Mouse (Mus musculus) heart, embryonic 14.5 days (tissue): Measurements from ENCODE around the gene Slc25a47. TPM values are rescaled to one million over a fixed set of nuclear protein-coding genes. Genes with fewer than 3 reads are reported as not detected.

Source experiments
- ATAC-seq: fragments of 200-750 bp; cut with Nextera tagmentation; 2 replicates; pipeline ENCODE4 v1.8.0; 2017; ENCODE audit warnings: low read depth, moderate TSS enrichment; ENCODE audit not compliant: insufficient number of reproducible peaks, insufficient read depth, low FRiP score
- H3K27ac ChIP-seq, 2 experiments: fragments of 200-500 bp in 1 of 2; fragments of 300-500 bp in 1 of 2; sonication (generic) in 1 of 2; replicated peaks in 1 of 2; 2 replicates each; pipeline ENCODE4 v1.5.1; 2012 to 2014; ENCODE audit warnings: low read depth in 2 of 2, low read length in 2 of 2, control low read depth in 1 of 2, mild to moderate bottlenecking in 1 of 2, mixed read lengths in 1 of 2; ENCODE audit not compliant: control insufficient read depth in 1 of 2, insufficient read depth in 1 of 2
- H3K27me3 ChIP-seq: fragments of 300-500 bp; sonication (generic); 2 replicates; pipeline ENCODE4 v1.6.1; 2014; ENCODE audit warnings: mild to moderate bottlenecking, low read length, control low read depth; ENCODE audit not compliant: control insufficient read depth, insufficient read depth
- H3K36me3 ChIP-seq: fragments of 300-500 bp; sonication (generic); 2 replicates; pipeline ENCODE4 v1.6.1; 2014; ENCODE audit warnings: mild to moderate bottlenecking, control low read depth, low read length, mixed read lengths; ENCODE audit not compliant: control insufficient read depth, insufficient read depth
- H3K4me1 ChIP-seq, 2 experiments: fragments of 200-500 bp in 1 of 2; fragments of 300-500 bp in 1 of 2; sonication (generic) in 1 of 2; 2 replicates each; pipeline ENCODE4 v1.6.1; 2012 to 2014; ENCODE audit warnings: low read length in 2 of 2, control low read depth in 1 of 2, mixed read lengths in 1 of 2; ENCODE audit not compliant: control insufficient read depth in 2 of 2, insufficient read depth in 2 of 2
- H3K4me2 ChIP-seq: fragments of 300-500 bp; sonication (generic); 2 replicates; pipeline ENCODE4 v1.6.1; 2014; ENCODE audit warnings: mild to moderate bottlenecking, low read length
- H3K4me3 ChIP-seq, 2 experiments: fragments of 200-500 bp in 1 of 2; fragments of 300-500 bp in 1 of 2; sonication (generic) in 1 of 2; 2 replicates each; pipeline ENCODE4 v1.5.1; 2012 to 2014; ENCODE audit warnings: low read length in 2 of 2, mild to moderate bottlenecking in 2 of 2, control low read depth in 1 of 2, low read depth in 1 of 2, moderate library complexity in 1 of 2; ENCODE audit not compliant: control insufficient read depth in 1 of 2, insufficient read depth in 1 of 2
- H3K9ac ChIP-seq: fragments of 300-500 bp; sonication (generic); 2 replicates; pipeline ENCODE4 v1.6.1; 2014; ENCODE audit warnings: mild to moderate bottlenecking, low read length
- H3K9me3 ChIP-seq: fragments of 300-500 bp; sonication (generic); 2 replicates; pipeline ENCODE4 v1.6.1; 2016; ENCODE audit warnings: low read length, control low read depth; ENCODE audit not compliant: control insufficient read depth
- WGBS: fragments of 180-500 bp; shearing (Covaris S2); extraction: QIAGEN DNeasy Blood & Tissue Kit; methylation state at CpG from one replicate; pipeline ENCODE4 v1.1.7; 2014; 5-methylcytosine and 5-hydroxymethylcytosine counted together
- polyA plus RNA-seq: library from polyadenylated mRNA; unstranded; fragments of >200 nt; fragmentation: Nextera tagmentation; extraction: Ambion mirVana; gene quantifications from 2 replicates; pipeline ENCODE4 v1.2.1, GENCODE M21; 2014

Gene Slc25a47
- polyA plus RNA-seq, 1 experiment from 2014 or later, result 4.6 TPM

- Histone ChIP-seq H3K4me1 (peaks cover 0 to 3% of the 10 kb centered on the region in 2 experiments; a peak in 1 of 4 replicates), H3K4me2 (no peak overlapping the region), H3K9ac (no peak overlapping the region), H3K4me3 (no peak overlapping the region), H3K27ac (no peak overlapping the region), H3K9me3 (no peaks in the 10 kb centered on the region), H3K27me3 (no peaks in the 10 kb centered on the region), H3K36me3 (peaks cover 8% of the 10 kb centered on the region; the same call in 1 of the 2 replicates)
- WGBS, result 78% methylated on average over 4 of the region's 4 CpGs
- no peak for ATAC-seq
Measured at GRCm38 (mm10) chr12:108849488-108850022, 13.7 kb downstream of the Slc25a47 start.

GRCm38 (mm10) chr12:108850129-108850528, 14.3 kb downstream of the Slc25a47 start:
- H3K36me3 ChIP-seq, result peaks cover 3% of the 10 kb centered on the region; the same call in 1 of the 2 replicates
- no peaks in the 10 kb centered on the region for H3K27me3 ChIP-seq
- no peak overlapping the region for H3K9ac ChIP-seq
- no peak overlapping the region for H3K4me3 ChIP-seq
- peaks cover 0 to 3% of the 10 kb centered on the region in 2 experiments; a peak in 1 of 4 replicates for H3K4me1 ChIP-seq
- no peak overlapping the region for H3K27ac ChIP-seq
- ATAC-seq, result no peak
- 66% methylated on average over 8 of the region's 8 CpGs for WGBS
- no peaks in the 10 kb centered on the region for H3K9me3 ChIP-seq
- no peak overlapping the region for H3K4me2 ChIP-seq

GRCm38 (mm10) chr12:108850886-108851285, 15.0 kb downstream of the Slc25a47 start:
- Histone ChIP-seq H3K4me1 (peaks cover 0 to 3% of the 10 kb centered on the region in 2 experiments; a peak in 1 of 4 replicates), H3K9me3 (no peaks in the 10 kb centered on the region), H3K36me3 (no peaks in the 10 kb centered on the region), H3K27ac (no peak overlapping the region), H3K27me3 (no peaks in the 10 kb centered on the region), H3K4me3 (no peak overlapping the region), H3K9ac (no peak overlapping the region), H3K4me2 (no peak overlapping the region)
- WGBS, result 81% methylated on average over 8 of the region's 8 CpGs
- ATAC-seq, result no peak

- peaks cover 0 to 3% of the 10 kb centered on the region in 2 experiments; a peak in 1 of 4 replicates for H3K4me1 ChIP-seq
- WGBS, result 87% methylated on average over 8 of the region's 8 CpGs
- H3K9me3 ChIP-seq, result no peaks in the 10 kb centered on the region
- no peak overlapping the region for H3K4me2 ChIP-seq
- H3K9ac ChIP-seq, result no peak overlapping the region
- H3K27ac ChIP-seq, result no peak overlapping the region
- H3K36me3 ChIP-seq, result no peaks in the 10 kb centered on the region
- no peak for ATAC-seq
- H3K27me3 ChIP-seq, result no peaks in the 10 kb centered on the region
- no peak overlapping the region for H3K4me3 ChIP-seq
Measured at GRCm38 (mm10) chr12:108852822-108853221, 17.0 kb downstream of the Slc25a47 start.

GRCm38 (mm10) chr12:108855081-108855480, 19.2 kb downstream of the Slc25a47 start:
- H3K4me1 ChIP-seq, result peaks cover 0 to 3% of the 10 kb centered on the region in 2 experiments; a peak in 1 of 4 replicates
- ATAC-seq, result no peak
- no peak overlapping the region for H3K4me3 ChIP-seq
- WGBS, result 78% methylated on average over 10 of the region's 10 CpGs
- no peaks in the 10 kb centered on the region for H3K9me3 ChIP-seq
- no peaks in the 10 kb centered on the region for H3K27me3 ChIP-seq
- H3K9ac ChIP-seq, result no peak overlapping the region
- no peak overlapping the region for H3K27ac ChIP-seq
- H3K4me2 ChIP-seq, result no peak overlapping the region
- H3K36me3 ChIP-seq, result peaks cover 8% of the 10 kb centered on the region

- Histone ChIP-seq H3K4me2 (no peak overlapping the region), H3K9me3 (no peaks in the 10 kb centered on the region), H3K27me3 (no peaks in the 10 kb centered on the region), H3K27ac (no peak overlapping the region), H3K36me3 (peaks cover 19% of the 10 kb centered on the region), H3K4me3 (no peak overlapping the region), H3K9ac (no peak overlapping the region), H3K4me1 (peaks cover 0 to 3% of the 10 kb centered on the region in 2 experiments; a peak in 1 of 4 replicates)
- 79% methylated on average over 8 of the region's 8 CpGs for WGBS
- no peak for ATAC-seq
Measured at GRCm38 (mm10) chr12:108856186-108856585, 20.3 kb downstream of the Slc25a47 start.

GRCm38 (mm10) chr12:108857109-108857508, 21.3 kb downstream of the Slc25a47 start:
- no peaks in the 10 kb centered on the region for H3K9me3 ChIP-seq
- whole genome bisulfite sequencing, result 87% methylated on average over 7 of the region's 7 CpGs

More at GRCm38 (mm10) chr12:108857109-108857508, 21.3 kb downstream of the Slc25a47 start:
- Histone ChIP-seq H3K9ac (no peak overlapping the region), H3K4me3 (no peak overlapping the region), H3K36me3 (peaks cover 28% of the 10 kb centered on the region), H3K4me2 (no peak overlapping the region), H3K4me1 (no peaks in the 10 kb centered on the region), H3K27me3 (no peaks in the 10 kb centered on the region), H3K27ac (no peak overlapping the region)
- no peak for ATAC-seq
